Mouse (Mus musculus) liver, adult 2 months (tissue): ENCODE measurements at regions not wholly inside any gene's neighbourhood (a gene's known extent, or its start where the extent isn't known, plus 50 kb on each side); places are given as distances from the start of the nearest gene placed in this dataset.
A peak's percentile ranks its signal among the peaks of the same experiment; 100 is the strongest.

Experiments used
- DNase-seq: peaks from one replicate; pipeline ENCODE4 v3.0.0-alpha.2; 2011; ENCODE audit warnings: low read depth, low spot score; ENCODE audit errors: extremely low read depth
- H3K27ac ChIP-seq: fragments of 200-500 bp; replicated peaks from 2 replicates; pipeline ENCODE4 v1.5.1; 2012; ENCODE audit warnings: low read depth, mild to moderate bottlenecking, control low read depth, inconsistent platforms, low read length; ENCODE audit not compliant: insufficient read depth
- H3K27me3 ChIP-seq: fragments of 200-500 bp; 2 replicates; pipeline ENCODE4 v1.6.1; 2012; ENCODE audit warnings: mild to moderate bottlenecking, moderate library complexity, low read length, inconsistent platforms; ENCODE audit not compliant: control insufficient read depth, insufficient read depth
- H3K36me3 ChIP-seq: fragments of 200-500 bp; 2 replicates; pipeline ENCODE4 v1.6.1; 2012; ENCODE audit warnings: low read length, inconsistent platforms; ENCODE audit not compliant: control insufficient read depth, insufficient read depth
- H3K4me1 ChIP-seq: fragments of 200-500 bp; 2 replicates; pipeline ENCODE4 v1.6.1; 2011; ENCODE audit warnings: low read length; ENCODE audit not compliant: control insufficient read depth, insufficient read depth
- H3K4me3 ChIP-seq: fragments of 200-500 bp; 2 replicates; pipeline ENCODE4 v1.5.1; 2011; ENCODE audit warnings: low read depth, mild to moderate bottlenecking, control low read depth, low read length, moderate library complexity; ENCODE audit not compliant: insufficient read depth
- H3K79me2 ChIP-seq: fragments of 200-500 bp; 2 replicates; pipeline ENCODE4 v1.6.1; 2012; ENCODE audit warnings: inconsistent platforms, mild to moderate bottlenecking, low read length, moderate library complexity; ENCODE audit not compliant: control insufficient read depth, insufficient read depth
- H3K9ac ChIP-seq: fragments of 200-500 bp; 2 replicates; pipeline ENCODE4 v1.6.1; 2012; ENCODE audit warnings: low read depth, mild to moderate bottlenecking, control low read depth, inconsistent platforms, low read length
- CTCF ChIP-seq: fragments of 200-500 bp; IDR thresholded peaks from 2 replicates; pipeline ENCODE4 v1.5.1; 2011; ENCODE audit warnings: low read depth, low read length, control low read depth
- POLR2A ChIP-seq: fragments of 200-500 bp; IDR thresholded peaks from 2 replicates; pipeline ENCODE4 v1.6.1; 2011; ENCODE audit warnings: low read length, control low read depth; ENCODE audit not compliant: insufficient read depth; ENCODE audit errors: extremely low read depth
- WGBS: fragments of 180-500 bp; shearing (Covaris S2); methylation state at CpG from one replicate; pipeline ENCODE4 v1.1.7; 2018; 5-methylcytosine and 5-hydroxymethylcytosine counted together

DNA sequence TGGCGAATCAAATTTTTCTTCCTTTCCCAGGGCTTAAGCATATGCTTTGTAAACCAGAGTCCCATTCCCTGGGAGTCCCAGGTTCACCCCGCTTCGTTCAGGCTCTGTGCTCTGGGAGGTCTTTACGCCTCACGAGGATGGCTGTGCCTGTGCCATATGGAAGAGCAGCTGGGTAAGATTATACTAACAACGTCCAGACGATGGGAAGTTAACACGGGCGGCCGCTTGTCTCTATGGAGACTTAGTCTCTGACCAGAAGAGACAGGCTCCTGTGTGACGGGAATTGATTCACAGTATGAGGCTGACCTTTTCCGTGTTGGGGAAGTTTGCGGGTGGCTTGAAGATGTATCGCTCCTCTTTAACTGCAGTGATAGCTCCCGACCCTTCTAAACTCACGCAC is 107.9 kb downstream of the Cand1 start:
- Histone ChIP-seq H3K4me1 (no peaks in the 10 kb centered on the region), H3K79me2 (no peaks in the 10 kb centered on the region), H3K27me3 (no peaks in the 10 kb centered on the region; the same call in none of the 2 replicates), H3K9ac (no peak overlapping the region), H3K27ac (no peak overlapping the region), H3K36me3 (no peaks in the 10 kb centered on the region), H3K4me3 (no peak overlapping the region)
- 70% methylated on average over 16 of the region's 16 CpGs for WGBS
- TF ChIP-seq CTCF: no peak
- no peak for TF ChIP-seq POLR2A
- no peak for DNase-seq

DNA sequence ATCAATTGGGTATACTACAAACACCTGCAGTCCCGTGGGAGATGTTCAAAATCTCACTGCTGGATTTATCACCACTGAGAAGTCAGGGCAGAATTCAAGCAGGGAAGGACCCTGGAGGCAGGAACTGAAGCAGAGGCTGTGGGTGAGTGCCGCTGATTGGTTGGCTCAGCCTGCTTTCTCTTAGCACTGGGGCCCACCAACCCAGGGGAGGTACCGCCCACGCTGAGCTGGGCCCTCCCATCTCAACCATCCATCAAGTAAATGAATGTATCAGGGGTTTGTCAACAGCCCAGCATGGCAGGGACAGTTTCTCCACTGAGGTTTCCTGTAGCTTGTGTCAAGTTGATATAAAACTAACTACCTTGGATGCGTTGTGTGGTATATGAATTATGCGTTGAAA is 109.2 kb downstream of the Cand1 start:
- Histone ChIP-seq H3K27ac (no peak overlapping the region), H3K9ac (no peak overlapping the region), H3K4me1 (no peaks in the 10 kb centered on the region), H3K79me2 (no peaks in the 10 kb centered on the region), H3K27me3 (no peaks in the 10 kb centered on the region; the same call in none of the 2 replicates), H3K4me3 (no peak overlapping the region), H3K36me3 (no peaks in the 10 kb centered on the region)
- 86% methylated on average over 6 of the region's 6 CpGs for WGBS
- no peak for DNase-seq
- TF ChIP-seq CTCF: no peak
- TF ChIP-seq POLR2A: no peak

DNA sequence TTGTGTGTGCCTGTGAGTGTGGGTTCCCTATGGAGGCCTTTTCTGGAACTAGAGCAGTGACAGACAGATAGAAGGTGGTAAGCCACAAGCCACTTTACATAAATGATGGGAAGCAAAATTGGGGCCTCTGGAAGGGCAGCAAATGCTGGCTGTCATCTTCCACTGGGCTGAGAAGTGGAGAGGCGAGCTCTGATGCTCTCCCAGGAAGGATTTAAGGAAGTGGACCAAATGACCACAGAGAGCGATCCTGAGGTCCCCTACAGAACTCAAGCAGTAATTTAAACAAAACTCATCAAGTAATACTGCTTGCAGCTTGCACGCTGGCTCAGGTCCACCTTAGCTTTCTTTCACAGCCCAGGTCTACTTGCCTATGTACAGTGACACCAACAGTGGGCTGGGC is 111.8 kb downstream of the Cand1 start:
- H3K36me3 ChIP-seq: no peaks in the 10 kb centered on the region
- TF ChIP-seq CTCF (no peak), POLR2A (no peak)
- 99% methylated on average over 3 of the region's 3 CpGs for WGBS
- no peak overlapping the region for H3K4me3 ChIP-seq
- no peaks in the 10 kb centered on the region for H3K4me1 ChIP-seq
- no peak overlapping the region for H3K9ac ChIP-seq
- no peak for DNase-seq
- no peaks in the 10 kb centered on the region; the same call in 1 of the 2 replicates for H3K27me3 ChIP-seq
- H3K79me2 ChIP-seq: no peaks in the 10 kb centered on the region
- H3K27ac ChIP-seq: no peak overlapping the region

DNA sequence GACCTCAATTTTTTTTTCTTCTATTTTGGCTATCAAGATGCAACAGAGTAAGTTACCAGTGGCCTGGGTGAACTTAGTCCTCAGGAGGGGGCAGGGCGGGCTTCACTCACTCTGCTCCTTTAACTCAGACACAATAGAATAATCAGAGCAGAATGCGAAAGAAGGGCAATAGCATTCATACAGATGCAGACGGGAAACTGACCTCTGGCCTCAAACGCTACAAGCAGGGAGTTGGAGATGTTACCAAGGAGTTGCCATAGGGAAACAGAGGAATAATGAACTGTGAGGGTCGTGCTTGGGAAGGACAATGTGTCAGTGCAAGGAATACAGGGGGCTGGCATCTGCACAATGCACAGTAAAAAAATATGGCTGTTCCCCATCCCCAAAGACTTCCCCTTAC is 116.3 kb downstream of the Cand1 start:
- Histone ChIP-seq H3K27me3 (no peaks in the 10 kb centered on the region; the same call in 1 of the 2 replicates), H3K79me2 (no peaks in the 10 kb centered on the region), H3K27ac (no peak overlapping the region), H3K4me1 (peaks cover 2% of the 10 kb centered on the region; the same call in 1 of the 2 replicates), H3K9ac (no peak overlapping the region), H3K36me3 (no peaks in the 10 kb centered on the region), H3K4me3 (no peak overlapping the region)
- no peak for DNase-seq
- TF ChIP-seq CTCF (no peak), POLR2A (no peak)
- 88% methylated on average over 5 of the region's 5 CpGs for WGBS

DNA sequence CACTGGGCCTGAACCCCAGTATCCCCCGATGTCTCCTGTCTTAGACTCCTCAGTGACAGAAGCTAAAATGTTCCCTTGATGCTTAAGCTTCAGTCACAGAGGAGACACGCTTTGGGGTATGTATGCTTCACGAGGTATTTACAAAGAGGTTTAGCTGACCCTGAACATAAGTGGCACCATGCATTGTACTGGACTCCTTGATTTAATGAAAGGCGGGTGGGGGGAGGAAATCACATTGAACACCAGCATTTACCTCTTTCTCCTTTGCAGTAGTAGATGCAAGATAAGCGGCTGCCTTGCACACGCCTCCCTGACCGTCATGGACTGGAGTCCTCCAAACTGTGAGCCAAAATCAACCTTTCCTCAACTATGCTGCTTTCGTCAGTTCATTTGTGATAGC is 117.5 kb downstream of the Cand1 start:
- no peak for DNase-seq
- no peak overlapping the region for H3K9ac ChIP-seq
- H3K36me3 ChIP-seq: no peaks in the 10 kb centered on the region
- H3K79me2 ChIP-seq: no peaks in the 10 kb centered on the region
- TF ChIP-seq CTCF (no peak), POLR2A (no peak)
- peaks cover 2% of the 10 kb centered on the region; the same call in 1 of the 2 replicates for H3K4me1 ChIP-seq
- no peak overlapping the region for H3K27ac ChIP-seq
- no peak overlapping the region for H3K4me3 ChIP-seq
- H3K27me3 ChIP-seq: no peaks in the 10 kb centered on the region
- 97% methylated on average over 8 of the region's 8 CpGs for WGBS

DNA sequence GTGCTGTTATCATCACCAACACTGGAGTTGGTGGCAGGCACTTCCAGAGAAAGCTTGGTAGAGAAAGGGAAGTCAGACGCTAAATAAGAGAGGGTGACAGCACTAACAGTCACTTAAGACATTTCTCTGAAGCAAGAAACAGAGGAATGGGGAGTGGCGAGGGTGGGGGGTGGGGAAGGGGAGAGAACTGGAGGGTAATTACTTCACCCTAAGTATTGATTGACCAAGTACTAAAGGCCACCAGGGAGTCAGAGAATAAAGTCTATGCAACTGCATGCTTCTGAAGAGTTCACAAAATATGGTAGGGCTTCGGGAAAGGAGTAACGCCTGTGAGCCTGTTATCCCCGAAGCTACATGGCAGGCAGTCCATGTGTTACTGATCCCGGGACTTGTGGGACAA is 118.3 kb downstream of the Cand1 start:
- H3K4me3 ChIP-seq: no peak overlapping the region
- no peaks in the 10 kb centered on the region for H3K36me3 ChIP-seq
- TF ChIP-seq POLR2A: no peak
- no peak for TF ChIP-seq CTCF
- H3K9ac ChIP-seq: no peak overlapping the region
- peak; percentile 48 for DNase-seq
- H3K4me1 ChIP-seq: peaks cover 2% of the 10 kb centered on the region; the same call in 1 of the 2 replicates
- WGBS: 54% methylated on average over 6 of the region's 6 CpGs
- H3K27ac ChIP-seq: no peak overlapping the region
- H3K27me3 ChIP-seq: no peaks in the 10 kb centered on the region
- no peaks in the 10 kb centered on the region for H3K79me2 ChIP-seq
